In the genomic region with DNA sequence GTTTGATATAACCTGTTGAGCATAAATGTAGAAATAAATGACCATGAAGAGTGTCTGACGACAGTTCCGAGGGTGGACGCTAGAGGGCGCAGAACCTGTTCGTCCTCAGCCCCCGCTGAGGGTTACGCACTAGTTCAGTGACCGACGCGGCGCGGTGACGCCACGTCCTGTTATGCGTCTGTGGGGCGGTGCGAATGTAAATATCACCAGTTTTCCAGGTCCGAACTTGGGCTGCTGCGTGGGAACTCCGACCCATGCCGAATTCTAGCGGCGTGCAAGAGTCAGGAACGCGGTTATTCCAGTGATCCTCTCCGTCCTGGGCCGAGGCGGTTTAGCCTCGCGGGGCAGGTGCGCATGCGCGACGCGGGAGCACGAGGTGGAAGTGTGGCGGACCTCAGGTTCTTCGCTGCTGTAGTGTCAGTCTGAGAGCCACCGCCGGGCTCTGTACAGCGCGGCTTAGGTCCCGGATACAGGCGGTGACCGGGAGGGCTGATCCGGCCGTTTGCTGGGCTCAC, we compare ENCODE assay signal across 1 mouse cellular context.
A peak's percentile ranks its signal among the peaks of the same experiment; 100 is the strongest.
TF ChIP-seq lines count a peak whose summit lies in the region.

A gene (plus strand): TSS at position 203 of the 515 bp plus-strand sequence.

TF ChIP-seq in CH12.LX, 34 proteins besides CTCF, POLR2A, EP300 and RAD21 (continued from another document):
- 0 out of 2 replicates have a peak, but pooled peaks have one; percentile 4 for TF ChIP-seq ZC3H11A (IDR thresholded peaks at IDR 0.05; ENCODE audit: low read depth, low read length)
- TF ChIP-seq RCOR1 (conservative IDR thresholded peaks at IDR 0.05; ENCODE audit: low read depth, low read length): no peak
- 0 out of 2 replicates have a peak, but pooled peaks have one; percentile 3 for TF ChIP-seq BHLHE40 (IDR thresholded peaks at IDR 0.05; ENCODE audit: low read depth, low read length)
- TF ChIP-seq MEF2A (IDR thresholded peaks at IDR 0.05; ENCODE audit: borderline replicate concordance, low read depth, low read length): peak; percentile 36; the same call in 1 of the 2 replicates
- peak; percentile 89 for TF ChIP-seq HCFC1 (IDR thresholded peaks at IDR 0.05; ENCODE audit: low read depth, low read length)
- TF ChIP-seq IRF4 (IDR thresholded peaks at IDR 0.05; ENCODE audit: low read depth, low read length): no peak
- TF ChIP-seq ZNF384 (IDR thresholded peaks at IDR 0.05; ENCODE audit: low read depth, low read length): no peak
- TF ChIP-seq NELFE (IDR thresholded peaks at IDR 0.05; ENCODE audit: low read depth, low read length): peak; percentile 82
- peak; percentile 96 for TF ChIP-seq MAZ (IDR thresholded peaks at IDR 0.05; ENCODE audit: low read depth, low read length)
- no peak for TF ChIP-seq USF2 (conservative IDR thresholded peaks at IDR 0.05; ENCODE audit: low read depth, low read length)
- peak; percentile 84; the same call in 1 of the 2 replicates for TF ChIP-seq MAX (IDR thresholded peaks at IDR 0.05; ENCODE audit: low read length)
- TF ChIP-seq CHD1 (IDR thresholded peaks at IDR 0.05; ENCODE audit: low read depth, low read length): no peak
- TF ChIP-seq GABPA (IDR thresholded peaks at IDR 0.05; ENCODE audit: insufficient replicate concordance, low read depth, low read length): no peak
